Mouse (Mus musculus): Measurements from ENCODE around the gene Defa17. TPM values are rescaled to one million over a fixed set of nuclear protein-coding genes. Genes with fewer than 3 reads are reported as not detected.
"Not testable (repeated sequence)": the region's sequence is repeated elsewhere in the genome, so short reads cannot be mapped to it uniquely, and the experiment has no call there.

The Defa17 gene
- not detected for polyA plus RNA-seq (2017; shearing (Covaris generic))

GRCm38 (mm10) chr8:21655480-21655879 lies at the start of gene Defa17:
TSS of gene Defa17 (plus strand) at chr8:21655780.
- not testable (repeated sequence) for ATAC-seq

- not testable (repeated sequence) for ATAC-seq
Measured at GRCm38 (mm10) chr8:21617883-21618282, 37.7 kb upstream of the Defa17 start, which contains the start of gene Defa26. TSS of gene Defa26 (plus strand) at chr8:21618183.

DNA sequence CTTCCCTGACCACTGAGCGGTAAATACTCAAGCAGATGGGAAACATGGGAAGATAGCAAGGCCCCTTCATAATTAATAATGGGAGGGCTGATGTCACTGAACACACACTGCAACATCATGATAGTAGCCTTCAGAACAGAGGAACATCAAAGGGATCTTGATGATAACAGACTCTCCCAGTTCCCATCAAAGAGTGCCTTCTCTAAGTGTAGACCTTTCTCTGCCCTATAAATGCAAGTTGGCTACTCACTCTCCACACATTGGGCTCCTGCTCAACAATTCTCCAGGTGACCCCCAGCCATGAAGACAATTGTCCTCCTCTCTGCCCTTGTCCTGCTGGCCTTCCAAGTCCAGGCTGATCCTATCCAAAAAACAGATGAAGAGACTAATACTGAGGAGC lies 9.9 kb downstream of the Defa17 start, which contains the start of gene Defa34:
TSS of gene Defa34 (plus strand) at position 301 of the 400 bp plus-strand sequence.
- not testable (repeated sequence) for ATAC-seq

- not testable (repeated sequence) for ATAC-seq
Measured at GRCm38 (mm10) chr8:21703545-21703944, 48.0 kb downstream of the Defa17 start, which contains the start of gene AY761184. TSS of gene AY761184 (minus strand) at chr8:21703645.

Other genes with a start within 250 kb of the Defa17 start
- gene Defa36, start 228.4 kb upstream of the Defa17 start, polyA plus RNA-seq (2017; shearing (Covaris generic)), result not detected
- gene Gm7849, start 199.2 kb upstream of the Defa17 start, polyA plus RNA-seq (2017; shearing (Covaris generic)), result not detected
- not detected for gene Defa20, start 146.5 kb upstream of the Defa17 start, polyA plus RNA-seq (2017; shearing (Covaris generic))
- gene Defa32, start 126.7 kb upstream of the Defa17 start, polyA plus RNA-seq (2017; shearing (Covaris generic)), result not detected
- not detected for gene Defa37, start 90.4 kb upstream of the Defa17 start, polyA plus RNA-seq (2017; shearing (Covaris generic))
- not detected for gene Defa28, start 72.8 kb upstream of the Defa17 start, polyA plus RNA-seq (2017; shearing (Covaris generic))
- not detected for gene Gm7861, start 61.3 kb upstream of the Defa17 start, polyA plus RNA-seq (2017; shearing (Covaris generic))
- not detected for gene Defa26, start 37.6 kb upstream of the Defa17 start, polyA plus RNA-seq (2017; shearing (Covaris generic))
- gene Defa34, start 10.0 kb downstream of the Defa17 start, polyA plus RNA-seq (2017; shearing (Covaris generic)), result not detected
- not detected for gene AY761184, start 47.9 kb downstream of the Defa17 start, polyA plus RNA-seq (2017; shearing (Covaris generic))
- not detected for gene Defa24, start 78.7 kb downstream of the Defa17 start, polyA plus RNA-seq (2017; shearing (Covaris generic))
- gene Defb50, start 167.8 kb downstream of the Defa17 start, polyA plus RNA-seq (2017; shearing (Covaris generic)), result not detected
- gene Defb2, start 184.1 kb downstream of the Defa17 start, polyA plus RNA-seq (2017; shearing (Covaris generic)), result not detected
- not detected for gene Defb10, start 203.1 kb downstream of the Defa17 start, polyA plus RNA-seq (2017; shearing (Covaris generic))
- not detected for gene Defb9, start 229.6 kb downstream of the Defa17 start, polyA plus RNA-seq (2017; shearing (Covaris generic))

Measured in activated CD4-positive, CD25-positive, alpha-beta regulatory T cell, adult 4 months (primary cell).